Mouse (Mus musculus): ENCODE results near the gene Nt5dc2.

GRCm38 (mm10) chr14:31105156-31105555 lies 25.7 kb upstream of the Nt5dc2 start:
- TF ChIP-seq CTCF (IDR thresholded peaks at IDR 0.05; ENCODE audit: low read depth) (no peak), EP300 (IDR thresholded peaks at IDR 0.05; ENCODE audit: low read depth) (no peak)

Measured in liver, postnatal 0 days (tissue).